Mouse (Mus musculus): ENCODE measurements around the gene Ccdc62. TPM values are rescaled to one million over a fixed set of nuclear protein-coding genes. Genes with fewer than 3 reads are reported as not detected.

Gene Ccdc62
- polyA plus RNA-seq, 1 experiment, result 5.4 TPM

DNA sequence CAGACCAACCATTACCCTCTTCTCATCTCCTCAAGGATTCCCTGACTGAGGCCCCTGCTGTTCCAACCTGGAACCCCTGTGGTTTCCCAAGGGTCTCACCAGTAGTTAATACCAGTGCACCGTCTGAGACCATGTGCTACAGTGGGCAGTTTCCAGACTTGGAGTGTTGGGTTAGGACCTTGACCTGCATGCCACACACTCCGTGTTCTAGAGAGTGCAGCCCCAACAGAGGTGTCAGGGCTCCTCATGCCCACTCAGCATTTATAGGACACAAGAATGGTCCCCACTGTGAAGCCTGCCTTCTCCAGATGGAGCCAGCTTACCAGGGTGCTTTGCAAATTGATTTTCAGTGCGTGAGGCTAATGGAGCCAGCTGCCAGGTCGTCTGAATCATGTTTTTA lies 72.9 kb downstream of the Ccdc62 start:
- Histone ChIP-seq H3K4me1 (ENCODE audit: control insufficient read depth, insufficient read depth, low read length) (no peaks in the 10 kb centered on the region), H3K4me3 (ENCODE audit: insufficient read depth, low read length) (no peak overlapping the region), H3K27ac (ENCODE audit: insufficient read depth, low read length) (0 out of 2 replicates have a peak overlapping the region, but pooled peaks have one; percentile 32)
- TF ChIP-seq CTCF (IDR thresholded peaks at IDR 0.05; ENCODE audit: extremely low read depth, insufficient read depth, low read length) (no peak), POLR2A (IDR thresholded peaks at IDR 0.05; ENCODE audit: extremely low read depth, insufficient read depth, low read length) (no peak)

DNA sequence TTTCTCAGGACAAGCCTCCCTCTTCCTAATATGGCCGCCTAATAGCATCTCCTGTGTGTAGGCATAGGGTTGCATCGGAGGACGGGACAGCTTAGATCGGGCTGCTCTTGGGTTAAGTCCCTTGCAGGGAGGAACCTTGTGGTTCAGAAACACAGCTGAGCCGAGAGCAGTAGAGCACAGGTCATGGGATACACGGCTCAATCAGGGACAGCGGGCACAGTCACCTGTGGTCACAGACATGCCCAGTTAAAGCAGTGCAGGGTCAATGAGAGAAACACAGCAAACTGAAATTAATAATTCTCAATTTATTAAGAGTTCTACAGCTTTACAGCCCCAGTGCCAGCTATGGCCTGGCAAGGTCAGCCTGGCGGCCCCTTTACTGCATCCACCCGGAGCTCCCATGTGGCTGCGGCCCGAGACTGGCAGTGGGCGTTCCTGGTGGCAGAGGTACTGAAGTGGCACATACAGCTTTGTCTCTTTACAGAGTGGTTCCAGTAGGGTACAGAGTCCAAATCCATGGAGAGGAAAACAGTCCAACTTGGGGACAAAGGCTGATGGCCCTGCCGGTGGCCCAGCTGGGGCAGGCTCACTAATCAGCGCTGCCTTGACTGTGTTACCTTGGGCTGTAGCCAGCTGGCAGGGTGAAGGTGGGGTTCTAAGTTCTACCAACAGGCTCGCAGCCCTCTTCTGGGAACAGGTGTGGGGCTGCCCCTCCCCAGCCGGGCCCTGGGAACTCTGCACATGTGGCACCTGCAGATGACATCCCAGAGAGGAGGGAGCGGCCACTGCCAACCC lies 74.1 kb downstream of the Ccdc62 start:
- Histone ChIP-seq H3K4me1 (ENCODE audit: control insufficient read depth, insufficient read depth, low read length) (no peaks in the 10 kb centered on the region), H3K27ac (ENCODE audit: insufficient read depth, low read length) (no peak overlapping the region), H3K4me3 (ENCODE audit: insufficient read depth, low read length) (no peak overlapping the region)
- TF ChIP-seq CTCF (IDR thresholded peaks at IDR 0.05; ENCODE audit: extremely low read depth, insufficient read depth, low read length) (no peak), POLR2A (IDR thresholded peaks at IDR 0.05; ENCODE audit: extremely low read depth, insufficient read depth, low read length) (no peak)

DNA sequence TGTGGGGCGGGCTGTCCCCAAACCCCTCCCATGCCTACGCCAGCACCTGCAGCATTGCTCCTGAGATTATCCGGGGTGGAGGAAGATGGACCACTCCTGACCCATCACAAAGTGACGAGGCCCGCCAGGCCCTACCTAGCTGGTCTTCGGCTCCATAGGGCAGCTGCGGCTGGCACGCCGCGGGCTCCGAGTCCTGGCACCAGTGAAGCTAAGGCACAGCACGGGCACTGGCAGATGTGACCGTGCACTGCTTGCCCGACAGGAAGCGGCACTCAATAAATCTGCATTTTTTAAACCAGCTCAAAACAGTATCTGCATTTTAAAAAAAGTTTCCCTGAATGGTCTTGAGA lies 74.6 kb downstream of the Ccdc62 start:
- H3K27ac ChIP-seq (ENCODE audit: insufficient read depth, low read length), result no peak overlapping the region

DNA sequence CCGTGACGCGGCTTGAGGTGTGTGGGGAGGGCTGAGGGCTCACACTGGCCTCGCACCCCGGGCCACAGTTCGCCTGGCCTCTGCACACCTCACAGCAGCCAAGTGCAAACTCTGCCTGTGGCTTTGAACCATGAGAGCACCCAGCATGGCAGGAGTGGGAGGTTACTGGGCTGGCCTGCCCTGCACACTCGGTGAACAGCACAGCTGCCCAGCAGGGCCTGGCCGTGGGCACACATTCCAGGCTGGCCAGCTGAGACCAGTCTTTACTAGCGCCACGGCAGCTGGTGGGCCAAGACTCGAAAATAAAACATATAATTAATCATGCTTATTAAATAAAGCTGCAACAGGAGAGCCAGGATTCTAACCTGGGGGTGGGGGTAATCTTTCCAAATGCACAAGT lies 75.1 kb downstream of the Ccdc62 start:
- TF ChIP-seq CTCF (IDR thresholded peaks at IDR 0.05; ENCODE audit: extremely low read depth, insufficient read depth, low read length) (no peak), POLR2A (IDR thresholded peaks at IDR 0.05; ENCODE audit: extremely low read depth, insufficient read depth, low read length) (no peak)
- H3K4me1 ChIP-seq (ENCODE audit: control insufficient read depth, insufficient read depth, low read length), result peaks cover 5% of the 10 kb centered on the region
- H3K27ac ChIP-seq (ENCODE audit: insufficient read depth, low read length), result no peak overlapping the region
- no peak overlapping the region for H3K4me3 ChIP-seq (ENCODE audit: insufficient read depth, low read length)

More for the DNA sequence above, 74.6 kb downstream of the Ccdc62 start:
- H3K4me1 ChIP-seq (ENCODE audit: control insufficient read depth, insufficient read depth, low read length), result peaks cover 5% of the 10 kb centered on the region
- no peak overlapping the region for H3K4me3 ChIP-seq (ENCODE audit: insufficient read depth, low read length)
- TF ChIP-seq POLR2A (IDR thresholded peaks at IDR 0.05; ENCODE audit: extremely low read depth, insufficient read depth, low read length) (no peak), CTCF (IDR thresholded peaks at IDR 0.05; ENCODE audit: extremely low read depth, insufficient read depth, low read length) (no peak)

DNA sequence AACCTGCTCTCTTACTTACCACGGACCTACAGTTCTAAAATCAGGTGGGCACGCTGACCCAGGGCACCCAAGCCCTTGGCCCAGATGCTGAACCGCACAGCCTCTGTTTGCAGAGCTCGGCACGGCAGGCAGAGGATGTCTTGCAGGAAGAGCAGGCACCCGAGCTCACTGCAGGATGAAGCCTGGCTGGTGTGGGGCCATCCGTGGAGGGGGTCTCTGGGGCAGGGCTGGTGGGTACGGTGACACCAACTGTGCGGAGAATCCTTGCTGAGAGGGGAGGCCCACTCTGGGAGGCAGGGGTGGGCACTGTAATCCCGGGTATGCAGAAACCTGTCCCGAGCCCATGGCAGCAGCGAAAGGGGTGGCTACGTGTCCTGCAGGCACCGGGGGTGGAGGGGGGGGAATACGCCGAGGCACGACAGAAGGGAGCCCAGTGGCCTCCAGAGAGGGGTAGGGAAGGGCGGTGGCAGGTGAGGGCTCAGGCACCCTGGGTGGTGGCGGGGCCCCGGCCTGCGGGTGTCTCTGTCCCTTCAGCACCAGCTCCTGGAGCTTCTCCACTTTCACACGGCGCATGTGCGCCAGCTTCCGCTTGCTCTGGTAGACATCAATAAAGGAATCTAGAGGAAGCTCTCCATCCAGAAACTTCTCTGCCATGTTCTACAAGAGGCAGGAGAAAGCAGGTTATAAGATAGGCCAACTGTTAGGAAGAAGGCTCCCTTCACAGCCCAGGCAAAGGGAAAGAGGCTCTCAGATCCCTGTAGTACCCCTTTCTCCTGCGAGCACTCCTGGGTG lies 75.8 kb downstream of the Ccdc62 start:
- TF ChIP-seq POLR2A (IDR thresholded peaks at IDR 0.05; ENCODE audit: extremely low read depth, insufficient read depth, low read length), result no peak
- no peak for TF ChIP-seq CTCF (IDR thresholded peaks at IDR 0.05; ENCODE audit: extremely low read depth, insufficient read depth, low read length)
- no peak overlapping the region for H3K4me3 ChIP-seq (ENCODE audit: insufficient read depth, low read length)
- peaks cover 7% of the 10 kb centered on the region for H3K4me1 ChIP-seq (ENCODE audit: control insufficient read depth, insufficient read depth, low read length)
- H3K27ac ChIP-seq (ENCODE audit: insufficient read depth, low read length), result no peak overlapping the region

DNA sequence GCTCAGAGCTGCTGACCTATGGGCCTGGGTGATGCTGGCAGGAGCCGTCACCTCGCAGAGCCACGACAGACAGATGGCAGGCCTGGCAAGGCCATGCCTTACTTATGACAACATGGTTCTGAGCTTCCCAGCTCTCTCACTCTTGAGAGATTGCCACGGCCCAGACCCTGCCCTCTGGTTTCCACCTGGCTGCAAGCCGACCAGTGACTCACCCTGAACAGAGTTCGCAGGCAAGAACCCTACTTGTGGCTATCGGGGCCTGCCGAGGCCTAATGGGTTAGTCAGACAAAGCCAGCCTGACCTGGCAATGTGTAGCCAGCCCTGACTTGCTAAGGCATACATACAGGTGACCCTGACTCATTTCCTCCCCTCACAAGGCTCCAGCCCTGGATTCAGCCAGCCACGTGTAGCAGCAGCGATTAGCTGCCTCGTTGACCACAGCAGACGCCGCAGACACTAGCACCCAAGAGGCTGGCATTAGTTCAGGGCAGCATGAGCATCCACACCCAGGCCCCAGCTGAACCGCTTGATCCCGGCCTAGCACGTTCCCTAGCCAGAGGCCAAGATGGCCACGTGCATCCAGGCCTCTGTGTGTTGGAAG lies 76.5 kb downstream of the Ccdc62 start:
- Histone ChIP-seq H3K27ac (ENCODE audit: insufficient read depth, low read length) (no peak overlapping the region), H3K4me3 (ENCODE audit: insufficient read depth, low read length) (no peak overlapping the region), H3K4me1 (ENCODE audit: control insufficient read depth, insufficient read depth, low read length) (peaks cover 14% of the 10 kb centered on the region)
- TF ChIP-seq CTCF (IDR thresholded peaks at IDR 0.05; ENCODE audit: extremely low read depth, insufficient read depth, low read length) (no peak), POLR2A (IDR thresholded peaks at IDR 0.05; ENCODE audit: extremely low read depth, insufficient read depth, low read length) (no peak)

DNA sequence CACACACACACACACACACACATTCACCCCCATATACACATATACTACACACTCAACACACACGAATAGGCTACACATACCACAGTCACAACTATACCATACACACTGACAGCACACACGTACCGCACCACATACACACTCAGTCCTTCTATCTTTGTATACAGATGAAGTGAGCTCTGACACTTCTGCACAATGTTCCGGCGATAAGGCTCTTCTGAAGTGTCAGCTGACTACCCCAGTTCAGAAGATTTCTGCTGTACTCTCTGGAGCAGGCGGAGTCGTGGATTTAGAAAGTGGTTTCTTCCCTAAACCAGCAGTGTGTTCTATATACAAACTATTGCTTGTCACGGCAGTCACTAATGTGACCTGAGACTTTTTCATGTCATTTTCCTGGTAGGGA lies 79.6 kb downstream of the Ccdc62 start:
- Histone ChIP-seq H3K4me3 (ENCODE audit: insufficient read depth, low read length) (no peak overlapping the region), H3K4me1 (ENCODE audit: control insufficient read depth, insufficient read depth, low read length) (peaks cover 29% of the 10 kb centered on the region), H3K27ac (ENCODE audit: insufficient read depth, low read length) (0 out of 2 replicates have a peak overlapping the region, but pooled peaks have one; percentile 10)
- TF ChIP-seq POLR2A (IDR thresholded peaks at IDR 0.05; ENCODE audit: extremely low read depth, insufficient read depth, low read length), result no peak
- no peak for TF ChIP-seq CTCF (IDR thresholded peaks at IDR 0.05; ENCODE audit: extremely low read depth, insufficient read depth, low read length)

DNA sequence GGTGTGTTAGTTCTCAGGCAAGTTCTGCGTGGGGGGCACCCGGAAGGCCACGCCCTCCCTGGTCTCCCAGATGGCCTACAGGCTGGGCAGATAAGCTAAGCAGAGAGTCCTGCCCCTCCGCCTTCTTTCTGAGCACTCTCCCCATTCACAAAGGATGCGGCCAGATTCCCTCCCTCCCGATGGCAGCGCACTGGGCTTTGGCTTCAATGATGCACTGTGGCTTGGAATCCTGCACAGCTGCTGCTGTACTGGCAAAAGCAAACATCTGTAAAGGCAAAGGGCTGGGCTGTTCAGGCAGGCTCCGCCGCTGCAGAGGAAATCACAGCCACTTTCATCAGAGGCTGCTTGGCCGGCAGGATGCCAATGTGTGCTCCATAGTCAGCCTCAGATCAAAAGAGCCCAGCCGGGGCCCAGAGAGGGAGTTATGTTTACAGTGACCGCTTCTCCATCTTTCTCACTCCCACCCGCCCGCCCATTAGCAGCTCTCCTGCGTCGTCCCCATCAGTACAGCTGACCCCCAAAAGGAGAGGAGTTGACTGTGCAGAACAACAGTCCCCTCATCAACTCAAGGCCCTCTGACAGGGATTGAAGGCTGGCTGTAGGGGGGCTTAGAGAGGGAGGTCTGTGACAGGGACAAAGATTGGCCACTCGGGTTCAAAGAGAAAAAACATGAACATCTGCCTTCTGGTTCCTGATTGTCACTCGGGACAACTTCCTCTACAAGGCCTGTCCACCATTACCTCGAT lies 80.6 kb downstream of the Ccdc62 start:
- TF ChIP-seq POLR2A (IDR thresholded peaks at IDR 0.05; ENCODE audit: extremely low read depth, insufficient read depth, low read length) (no peak), CTCF (IDR thresholded peaks at IDR 0.05; ENCODE audit: extremely low read depth, insufficient read depth, low read length) (no peak)
- Histone ChIP-seq H3K4me1 (ENCODE audit: control insufficient read depth, insufficient read depth, low read length) (peaks cover 29% of the 10 kb centered on the region), H3K27ac (ENCODE audit: insufficient read depth, low read length) (peak overlapping the region; percentile 67), H3K4me3 (ENCODE audit: insufficient read depth, low read length) (no peak overlapping the region)

DNA sequence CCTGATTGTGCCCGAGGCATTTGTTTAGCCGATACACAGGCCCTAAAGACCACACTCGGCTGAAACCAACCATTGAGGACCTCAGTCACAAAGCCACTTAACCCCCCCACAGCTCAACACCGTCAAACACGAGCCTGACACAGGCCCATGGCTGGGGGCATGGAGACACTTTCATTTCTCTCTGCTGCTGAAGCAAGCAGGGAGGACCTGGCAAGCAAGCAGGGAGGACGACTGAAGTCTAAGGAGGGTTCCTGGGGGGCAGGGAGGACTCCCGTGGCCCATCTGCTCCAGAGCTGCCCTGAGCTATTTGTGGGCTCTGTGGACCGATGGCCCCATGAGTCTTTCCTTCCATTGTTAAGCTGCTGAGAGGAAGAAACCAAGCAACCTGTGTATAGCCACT lies 81.4 kb downstream of the Ccdc62 start:
- Histone ChIP-seq H3K4me1 (ENCODE audit: control insufficient read depth, insufficient read depth, low read length) (peaks cover 33% of the 10 kb centered on the region), H3K27ac (ENCODE audit: insufficient read depth, low read length) (peak overlapping the region; percentile 67), H3K4me3 (ENCODE audit: insufficient read depth, low read length) (no peak overlapping the region)
- no peak for TF ChIP-seq POLR2A (IDR thresholded peaks at IDR 0.05; ENCODE audit: extremely low read depth, insufficient read depth, low read length)
- TF ChIP-seq CTCF (IDR thresholded peaks at IDR 0.05; ENCODE audit: extremely low read depth, insufficient read depth, low read length), result no peak
